Mouse (Mus musculus) olfactory bulb, adult 2 months (tissue): Measurements from ENCODE around the gene Dner.

Experiments used
- CTCF ChIP-seq: fragments of 200-500 bp; IDR thresholded peaks from 2 replicates; pipeline ENCODE4 v1.5.1; 2012; ENCODE audit warnings: low read depth, mild to moderate bottlenecking, low read length, moderate library complexity; ENCODE audit not compliant: insufficient read depth
- POLR2A ChIP-seq: fragments of 200-500 bp; IDR thresholded peaks from 2 replicates; pipeline ENCODE4 v1.6.1; 2012; ENCODE audit warnings: mild to moderate bottlenecking, low read depth, low read length, moderate library complexity; ENCODE audit not compliant: insufficient read depth

DNA sequence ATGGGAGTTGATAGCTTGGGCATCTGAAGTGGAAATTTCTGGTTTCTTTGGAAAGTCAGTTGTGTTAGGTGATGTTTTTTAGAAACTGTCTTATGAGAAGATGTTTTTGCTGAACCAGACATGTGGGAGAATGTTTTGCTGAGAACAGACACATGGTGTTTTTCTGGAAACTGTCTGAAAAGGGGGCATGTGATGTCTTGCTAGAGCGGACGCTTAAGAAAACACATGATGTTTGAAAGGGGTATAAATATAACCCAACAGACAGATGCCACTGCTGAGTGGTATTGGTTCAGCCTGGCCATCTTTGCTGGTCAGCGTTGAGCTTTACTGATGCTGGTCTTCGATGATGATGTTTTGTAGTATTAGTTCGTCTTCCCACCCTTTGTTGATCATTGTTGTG, 338.8 kb downstream of the Dner start:
- no peak for TF ChIP-seq POLR2A
- no peak for TF ChIP-seq CTCF
